Mouse (Mus musculus): ENCODE measurements around the gene Gatad2a.

Gene Gatad2a

GRCm38 (mm10) chr8:69906260-69906659, 89.9 kb downstream of the Gatad2a start:
- Histone ChIP-seq H3K27me3 (ENCODE audit: insufficient read depth, low read length) (no peaks in the 10 kb centered on the region), H3K36me3 (ENCODE audit: insufficient read depth, low read length) (peaks cover 52% of the 10 kb centered on the region), H3K4me1 (replicated peaks; ENCODE audit: low read depth, low read length) (peaks cover 62% of the 10 kb centered on the region), H3K9me3 (ENCODE audit: low read length) (no peaks in the 10 kb centered on the region), H3K4me3 (replicated peaks; ENCODE audit: low read length) (no peak overlapping the region)
- TF ChIP-seq CTCF (conservative IDR thresholded peaks at IDR 0.05; ENCODE audit: low read length) (no peak), NANOG (IDR thresholded peaks at IDR 0.05; ENCODE audit: borderline replicate concordance, low read length) (no peak), POU5F1 (IDR thresholded peaks at IDR 0.05; ENCODE audit: borderline replicate concordance, low read length) (no peak)

DNA sequence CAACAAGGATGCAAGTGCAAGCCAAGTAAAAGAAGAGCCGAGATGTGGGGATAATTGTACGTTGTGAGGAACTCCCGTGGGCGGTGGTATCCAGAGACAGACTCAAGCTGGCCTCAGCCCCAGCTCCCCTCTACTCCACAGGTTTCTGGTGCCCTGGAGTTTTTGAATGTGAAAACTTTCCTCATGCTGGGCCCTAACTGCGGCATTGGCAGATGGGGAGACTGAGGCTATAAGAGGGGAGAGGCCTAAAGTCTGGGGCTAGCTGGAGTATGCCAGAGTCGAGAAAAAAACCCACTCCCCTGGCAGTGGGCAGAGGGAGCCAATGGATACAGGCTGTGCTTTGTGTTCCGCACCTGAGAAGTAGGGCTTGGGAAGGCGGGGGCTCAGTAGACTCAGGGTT, 92.1 kb downstream of the Gatad2a start:
- Histone ChIP-seq H3K4me3 (replicated peaks; ENCODE audit: low read length) (peak overlapping the region; percentile 93), H3K4me1 (replicated peaks; ENCODE audit: low read depth, low read length) (peaks cover 67% of the 10 kb centered on the region), H3K36me3 (ENCODE audit: insufficient read depth, low read length) (peaks cover 43% of the 10 kb centered on the region), H3K9me3 (ENCODE audit: low read length) (no peaks in the 10 kb centered on the region), H3K27me3 (ENCODE audit: insufficient read depth, low read length) (no peaks in the 10 kb centered on the region)
- TF ChIP-seq CTCF (conservative IDR thresholded peaks at IDR 0.05; ENCODE audit: low read length) (no peak), POU5F1 (IDR thresholded peaks at IDR 0.05; ENCODE audit: borderline replicate concordance, low read length) (no peak), NANOG (IDR thresholded peaks at IDR 0.05; ENCODE audit: borderline replicate concordance, low read length) (no peak)

DNA sequence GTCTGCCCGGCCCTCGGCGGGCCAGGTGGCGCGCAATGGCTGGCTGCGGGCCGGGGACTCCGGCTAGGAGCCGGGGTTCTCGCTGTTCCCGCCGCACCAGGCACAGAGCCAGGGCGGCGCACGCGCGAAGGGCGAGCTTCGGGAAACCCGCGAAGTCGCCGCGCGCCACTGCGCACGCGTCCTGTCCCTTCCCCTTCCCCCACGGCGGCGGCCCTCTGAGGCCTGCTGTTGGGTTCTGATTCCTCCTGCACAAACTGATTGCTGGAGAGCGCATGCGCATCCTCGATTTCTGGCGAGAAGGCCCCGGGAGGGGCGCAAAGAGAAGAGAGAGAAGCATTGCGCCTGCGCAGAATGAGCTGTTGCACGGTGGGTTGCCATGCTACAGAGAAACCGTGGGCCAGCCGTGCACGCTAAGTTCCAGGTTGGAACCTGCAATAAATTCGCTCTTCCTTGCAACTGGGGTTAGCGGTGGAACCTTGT, 93.1 kb downstream of the Gatad2a start:
- Histone ChIP-seq H3K27me3 (ENCODE audit: insufficient read depth, low read length) (no peaks in the 10 kb centered on the region), H3K9me3 (ENCODE audit: low read length) (no peaks in the 10 kb centered on the region), H3K4me3 (replicated peaks; ENCODE audit: low read length) (peak overlapping the region; percentile 93), H3K36me3 (ENCODE audit: insufficient read depth, low read length) (peaks cover 40% of the 10 kb centered on the region), H3K4me1 (replicated peaks; ENCODE audit: low read depth, low read length) (peaks cover 69% of the 10 kb centered on the region)
- TF ChIP-seq POU5F1 (IDR thresholded peaks at IDR 0.05; ENCODE audit: borderline replicate concordance, low read length), result no peak
- no peak for TF ChIP-seq NANOG (IDR thresholded peaks at IDR 0.05; ENCODE audit: borderline replicate concordance, low read length)

- Histone ChIP-seq H3K4me1 (replicated peaks; ENCODE audit: low read depth, low read length) (peaks cover 69% of the 10 kb centered on the region), H3K9me3 (ENCODE audit: low read length) (no peaks in the 10 kb centered on the region), H3K4me3 (replicated peaks; ENCODE audit: low read length) (peak within 1 kb of the TSS; percentile 93), H3K27me3 (ENCODE audit: insufficient read depth, low read length) (no peaks in the 10 kb centered on the region), H3K36me3 (ENCODE audit: insufficient read depth, low read length) (peaks cover 40% of the 10 kb centered on the region)
- no peak for TF ChIP-seq NANOG (IDR thresholded peaks at IDR 0.05; ENCODE audit: borderline replicate concordance, low read length)
Measured at GRCm38 (mm10) chr8:69902163-69903062, 93.8 kb downstream of the Gatad2a start, which contains the start of the genes Tssk6, Ndufa13 and Yjefn3. Gene Tssk6 (plus strand): TSS chr8:69902184. Gene Ndufa13 (minus strand): TSS chr8:69902558. Gene Yjefn3 (minus strand): TSS chr8:69902712.

DNA sequence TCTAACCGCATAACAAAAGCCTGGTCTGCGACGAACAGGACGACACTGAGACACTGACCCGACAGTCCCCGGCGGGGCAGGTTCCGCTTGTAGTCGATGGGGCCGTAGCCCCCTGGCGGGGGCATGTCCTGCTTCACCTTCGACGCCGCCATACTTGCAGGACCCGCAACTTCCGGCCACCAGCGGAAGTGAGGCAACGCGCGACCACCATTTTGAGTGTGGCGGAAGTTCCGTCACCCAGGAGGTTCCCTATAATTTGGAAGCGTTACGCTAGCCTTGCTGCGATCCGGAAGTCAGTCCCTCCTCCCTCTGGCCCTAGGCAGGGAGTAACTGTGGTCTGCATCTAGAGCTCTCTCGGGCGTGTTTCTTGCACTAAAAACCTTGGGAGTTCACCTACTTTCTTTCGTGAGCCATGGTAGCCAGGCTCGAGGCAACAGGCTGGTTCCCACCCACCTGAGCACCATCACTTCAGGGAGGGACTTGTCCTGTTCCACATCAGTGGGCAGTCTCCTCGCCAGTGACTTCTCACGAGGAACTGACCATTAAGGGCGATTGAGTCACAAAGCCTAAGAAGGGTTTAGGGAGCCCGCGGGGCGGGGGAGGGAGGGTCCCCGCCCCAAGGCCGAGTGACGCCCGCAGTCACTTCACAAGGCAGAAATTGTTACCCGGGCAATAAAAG, 94.6 kb downstream of the Gatad2a start:
- TF ChIP-seq CTCF (conservative IDR thresholded peaks at IDR 0.05; ENCODE audit: low read length) (peak; percentile 30), POU5F1 (IDR thresholded peaks at IDR 0.05; ENCODE audit: borderline replicate concordance, low read length) (no peak)
- Histone ChIP-seq H3K9me3 (ENCODE audit: low read length) (no peaks in the 10 kb centered on the region), H3K27me3 (ENCODE audit: insufficient read depth, low read length) (no peaks in the 10 kb centered on the region), H3K4me1 (replicated peaks; ENCODE audit: low read depth, low read length) (peaks cover 75% of the 10 kb centered on the region), H3K36me3 (ENCODE audit: insufficient read depth, low read length) (peaks cover 40% of the 10 kb centered on the region), H3K4me3 (replicated peaks; ENCODE audit: low read length) (peak overlapping the region; percentile 93)

DNA sequence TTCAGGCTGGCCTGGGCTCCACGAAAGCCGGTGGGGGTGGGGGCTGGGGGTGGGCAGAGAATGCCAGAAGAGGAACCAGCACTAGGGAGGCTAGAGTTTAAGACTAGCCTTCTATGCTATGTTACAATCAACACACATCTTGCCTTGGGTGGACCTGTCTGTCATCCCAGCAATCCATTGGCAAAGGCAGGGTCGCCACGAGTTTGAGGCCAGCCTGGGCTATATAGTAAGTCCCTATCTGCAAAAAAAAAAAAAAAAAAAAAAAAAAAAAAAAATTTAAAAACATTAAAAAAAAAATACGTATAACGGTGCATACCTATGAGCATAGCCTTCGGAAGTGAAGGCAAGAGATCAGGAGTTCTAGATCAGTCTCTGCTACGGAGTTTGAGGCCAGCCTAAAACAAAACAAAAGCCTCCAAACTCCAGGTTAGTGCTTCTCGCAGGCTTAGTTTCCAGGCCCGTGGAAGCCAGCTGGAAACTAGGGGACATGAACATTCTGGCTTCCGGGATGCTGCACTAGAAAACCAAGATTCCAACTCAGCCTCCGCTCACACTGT, 95.2 kb downstream of the Gatad2a start:
- H3K36me3 ChIP-seq (ENCODE audit: insufficient read depth, low read length), result peaks cover 40% of the 10 kb centered on the region

DNA sequence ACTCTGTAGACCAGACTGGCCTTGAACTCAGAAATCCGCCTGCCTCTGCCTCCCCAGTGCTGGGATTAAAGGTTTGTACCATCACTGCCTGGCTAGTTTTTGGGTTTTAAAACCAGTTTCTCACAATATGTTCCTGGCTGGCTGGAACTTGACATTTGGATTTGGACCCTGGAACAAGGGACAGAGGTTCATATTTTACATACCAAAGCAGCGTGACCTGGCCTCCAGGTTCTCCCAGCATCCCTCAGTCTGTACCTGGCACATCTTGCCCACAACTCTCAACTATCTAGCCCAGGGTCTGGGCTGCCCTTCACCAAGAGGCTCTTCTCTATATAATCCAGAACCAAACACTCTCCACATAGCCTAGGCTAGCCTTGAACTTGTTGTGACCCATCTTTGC, 96.3 kb downstream of the Gatad2a start:
- Histone ChIP-seq H3K4me3 (replicated peaks; ENCODE audit: low read length) (peak overlapping the region; percentile 93; the same call in 1 of the 2 replicates), H3K36me3 (ENCODE audit: insufficient read depth, low read length) (peaks cover 51% of the 10 kb centered on the region), H3K4me1 (replicated peaks; ENCODE audit: low read depth, low read length) (peaks cover 76% of the 10 kb centered on the region), H3K9me3 (ENCODE audit: low read length) (no peaks in the 10 kb centered on the region), H3K27me3 (ENCODE audit: insufficient read depth, low read length) (no peaks in the 10 kb centered on the region)
- TF ChIP-seq CTCF (conservative IDR thresholded peaks at IDR 0.05; ENCODE audit: low read length) (no peak), POU5F1 (IDR thresholded peaks at IDR 0.05; ENCODE audit: borderline replicate concordance, low read length) (no peak), NANOG (IDR thresholded peaks at IDR 0.05; ENCODE audit: borderline replicate concordance, low read length) (no peak)

More for the DNA sequence above, 95.2 kb downstream of the Gatad2a start:
- H3K27me3 ChIP-seq (ENCODE audit: insufficient read depth, low read length), result no peaks in the 10 kb centered on the region
- peaks cover 75% of the 10 kb centered on the region for H3K4me1 ChIP-seq (replicated peaks; ENCODE audit: low read depth, low read length)
- peak overlapping the region; percentile 93 for H3K4me3 ChIP-seq (replicated peaks; ENCODE audit: low read length)
- H3K9me3 ChIP-seq (ENCODE audit: low read length), result no peaks in the 10 kb centered on the region
- no peak for TF ChIP-seq POU5F1 (IDR thresholded peaks at IDR 0.05; ENCODE audit: borderline replicate concordance, low read length)
- no peak for TF ChIP-seq NANOG (IDR thresholded peaks at IDR 0.05; ENCODE audit: borderline replicate concordance, low read length)
- TF ChIP-seq CTCF (conservative IDR thresholded peaks at IDR 0.05; ENCODE audit: low read length), result no peak

- Histone ChIP-seq H3K4me3 (replicated peaks; ENCODE audit: low read length) (0 out of 2 replicates have a peak overlapping the region, but pooled peaks have one; percentile 1), H3K9me3 (ENCODE audit: low read length) (no peaks in the 10 kb centered on the region), H3K27me3 (ENCODE audit: insufficient read depth, low read length) (no peaks in the 10 kb centered on the region), H3K36me3 (ENCODE audit: insufficient read depth, low read length) (peaks cover 69% of the 10 kb centered on the region), H3K4me1 (replicated peaks; ENCODE audit: low read depth, low read length) (peaks cover 80% of the 10 kb centered on the region)
- TF ChIP-seq NANOG (IDR thresholded peaks at IDR 0.05; ENCODE audit: borderline replicate concordance, low read length), result no peak
- TF ChIP-seq CTCF (conservative IDR thresholded peaks at IDR 0.05; ENCODE audit: low read length), result no peak
- TF ChIP-seq POU5F1 (IDR thresholded peaks at IDR 0.05; ENCODE audit: borderline replicate concordance, low read length), result no peak
Measured at GRCm38 (mm10) chr8:69897857-69898256, 98.3 kb downstream of the Gatad2a start.
